Mouse (Mus musculus): ENCODE data around the gene Gpx3.

Gpx3 gene

DNA sequence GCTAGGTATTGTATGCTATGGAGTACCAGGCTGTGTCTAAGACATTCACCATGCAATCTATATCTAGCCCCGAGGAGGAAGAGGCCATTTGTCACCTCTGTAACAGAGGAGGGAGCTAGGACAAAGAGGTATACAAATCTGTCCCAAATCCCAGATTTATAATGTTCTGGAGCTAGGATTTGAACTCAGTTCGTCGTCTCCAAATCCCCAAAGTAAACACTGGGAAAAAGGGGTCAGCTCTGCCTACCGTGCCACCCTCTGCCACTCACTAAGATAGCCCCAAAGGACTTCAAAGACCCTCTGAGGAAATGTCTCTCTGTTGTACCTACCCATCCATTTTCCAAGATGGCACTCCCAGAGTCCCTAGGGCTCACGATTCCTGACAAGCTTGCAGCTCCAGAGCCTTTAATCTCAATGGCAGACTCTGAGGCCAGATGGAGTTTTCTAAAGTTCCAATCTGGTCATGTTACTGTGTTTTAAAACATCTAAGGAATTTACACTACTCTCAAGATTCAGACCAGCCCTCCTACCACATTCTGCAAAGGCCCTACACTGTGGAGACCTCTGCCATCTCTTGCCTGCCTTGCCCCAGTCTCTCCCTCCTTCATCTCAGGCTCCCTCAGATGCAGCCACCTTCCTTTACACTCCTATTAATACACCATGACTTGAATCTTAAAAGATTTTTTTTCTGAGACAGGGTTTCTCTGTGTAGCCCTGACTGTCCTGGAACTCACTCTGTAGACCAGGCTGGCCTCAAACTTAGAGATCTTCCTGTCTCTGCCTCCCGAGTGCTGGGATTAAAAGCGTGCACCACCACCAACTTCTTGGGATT is 9.6 kb downstream of the Gpx3 start:
- in situ Hi-C loops (cut with MboI) = no loop called here

DNA sequence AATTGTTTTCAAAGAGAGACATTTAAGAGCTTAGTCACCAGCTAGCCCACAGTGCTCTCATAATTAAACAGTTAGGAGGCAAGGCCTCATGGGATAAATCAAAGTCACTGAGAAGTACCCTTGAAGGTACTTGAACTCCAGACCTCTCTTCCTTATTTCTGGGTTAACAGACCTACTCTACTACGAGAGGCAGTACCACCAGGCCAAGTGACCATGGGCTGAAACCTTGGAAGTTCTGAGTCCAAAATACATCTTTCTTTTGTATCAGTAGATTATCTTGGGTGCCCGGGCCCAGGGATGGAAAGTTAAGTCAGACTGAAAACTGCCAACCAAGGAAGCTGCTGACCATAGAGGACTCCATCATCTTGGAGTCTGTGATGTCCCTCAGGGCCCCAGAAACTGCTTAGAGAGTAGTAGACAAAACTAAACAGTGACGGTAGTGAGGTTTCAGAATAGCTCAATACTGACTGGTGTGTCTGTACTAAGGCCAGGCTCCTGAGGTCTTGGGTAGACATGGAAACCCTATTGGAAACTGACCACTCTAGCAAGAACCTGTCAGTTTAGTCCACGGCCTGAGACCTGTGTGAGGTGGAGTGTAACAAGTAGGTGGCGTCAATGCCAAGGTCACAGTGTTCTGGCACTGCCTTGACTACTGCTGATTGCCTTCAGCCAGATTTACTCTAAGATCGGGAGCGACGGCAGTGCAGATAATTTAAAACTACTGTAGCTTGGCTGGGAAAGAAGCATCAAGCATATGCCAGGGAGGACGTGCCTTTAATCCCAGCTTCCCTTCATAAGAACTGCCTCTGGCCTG is 10.5 kb downstream of the Gpx3 start:
- in situ Hi-C loops (cut with MboI) = no loop called here

DNA sequence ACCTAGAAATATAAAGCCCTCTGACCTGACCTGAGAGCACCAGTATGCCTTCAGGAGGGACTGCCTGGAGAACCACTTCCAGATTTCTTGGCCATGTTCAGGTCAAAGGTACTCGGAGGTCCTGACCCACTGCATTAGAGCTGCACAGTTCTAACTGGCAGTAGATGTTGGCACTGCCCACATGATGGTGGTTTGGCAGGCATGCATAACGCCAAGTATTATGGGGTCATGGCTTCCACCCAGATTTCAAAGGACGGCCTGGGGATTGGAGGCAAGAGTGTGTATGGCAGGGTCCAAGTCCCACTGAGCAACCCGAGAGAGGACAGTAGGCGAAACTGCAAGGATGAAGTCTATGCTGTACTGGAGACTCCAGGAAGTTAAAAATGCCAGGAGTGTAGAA is 11.6 kb downstream of the Gpx3 start:
- in situ Hi-C loops (cut with MboI) = no loop called here

DNA sequence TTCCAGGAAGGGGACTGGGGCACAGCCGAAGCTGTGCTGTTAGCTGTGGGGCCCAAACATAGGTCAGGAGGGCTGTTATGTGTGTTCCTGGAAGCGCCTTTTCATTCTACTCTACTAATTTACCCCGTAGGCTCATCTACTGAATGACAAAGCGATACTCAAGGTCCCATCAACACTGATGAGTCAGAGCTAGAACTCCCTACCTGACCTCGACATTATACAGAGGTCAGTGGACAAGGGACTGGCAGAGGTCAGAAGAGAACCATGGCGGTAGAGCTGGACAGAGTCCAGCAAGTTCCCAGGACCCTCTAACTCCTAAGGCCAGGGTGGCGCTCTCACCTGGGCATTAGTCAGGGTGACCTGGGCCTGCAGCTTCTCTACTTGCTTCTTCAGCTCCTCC is 15.2 kb downstream of the Gpx3 start:
- in situ Hi-C loops (cut with MboI) = no loop called here

DNA sequence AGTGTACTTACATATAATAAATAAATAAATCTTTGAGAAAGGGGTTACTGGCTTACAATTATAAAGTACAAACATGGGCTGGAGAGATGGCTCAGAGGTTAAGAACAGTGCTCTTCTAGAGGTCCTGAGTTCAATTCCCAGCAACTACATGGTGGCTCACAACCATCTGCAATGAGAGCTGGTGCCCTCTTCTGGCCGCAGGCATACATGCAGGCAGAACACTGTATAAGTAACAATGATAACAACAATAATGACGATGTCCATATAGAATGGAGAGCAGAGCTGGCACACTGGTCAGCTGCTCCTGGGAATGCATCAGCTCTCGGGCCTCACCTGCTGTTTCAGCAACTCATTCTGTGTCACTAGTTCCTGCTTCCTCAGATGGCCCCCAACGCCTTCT is 16.0 kb downstream of the Gpx3 start:
- in situ Hi-C loops (cut with MboI) = no loop called here

DNA sequence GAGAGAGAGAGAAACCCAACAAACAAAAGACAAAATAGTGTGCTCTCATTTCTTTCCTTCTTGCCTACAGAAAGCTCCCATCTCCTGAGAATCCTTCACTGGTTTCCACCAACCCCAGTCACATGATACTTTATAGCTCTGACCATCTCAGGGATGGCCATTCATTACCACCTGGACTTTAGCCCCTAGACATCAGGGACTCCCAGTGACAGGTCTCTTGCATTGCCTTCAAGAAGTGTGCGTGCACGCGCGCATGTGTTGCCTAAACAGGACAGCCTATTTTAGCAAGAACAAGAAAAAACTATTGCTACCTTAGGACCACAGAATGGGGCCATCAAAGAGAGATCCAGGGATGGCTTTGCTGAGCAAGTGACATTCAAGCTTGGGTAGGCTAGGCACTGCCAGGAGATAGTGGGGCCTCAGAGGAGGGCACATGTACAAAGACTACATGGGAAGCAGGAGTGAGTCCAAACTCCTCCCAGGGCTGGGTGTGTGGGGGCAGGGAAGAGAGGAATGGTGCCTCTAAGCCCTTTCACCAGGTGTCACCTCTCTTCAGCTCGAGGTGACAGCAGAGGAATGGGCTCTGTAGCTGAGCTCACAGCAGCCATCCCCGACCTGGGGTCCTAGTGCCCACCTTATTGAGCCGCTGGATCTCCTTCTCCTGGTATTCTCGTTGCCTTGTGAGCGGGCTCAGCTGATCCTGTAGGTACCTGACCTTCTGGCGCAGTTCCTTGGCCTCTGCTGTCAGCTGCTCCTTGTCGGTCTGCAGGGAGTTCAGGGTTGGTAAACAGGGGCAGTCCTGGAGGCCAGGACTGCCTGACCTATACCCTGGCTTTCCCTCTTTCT is 18.1 kb downstream of the Gpx3 start:
- in situ Hi-C loops (cut with MboI) = no loop called here

DNA sequence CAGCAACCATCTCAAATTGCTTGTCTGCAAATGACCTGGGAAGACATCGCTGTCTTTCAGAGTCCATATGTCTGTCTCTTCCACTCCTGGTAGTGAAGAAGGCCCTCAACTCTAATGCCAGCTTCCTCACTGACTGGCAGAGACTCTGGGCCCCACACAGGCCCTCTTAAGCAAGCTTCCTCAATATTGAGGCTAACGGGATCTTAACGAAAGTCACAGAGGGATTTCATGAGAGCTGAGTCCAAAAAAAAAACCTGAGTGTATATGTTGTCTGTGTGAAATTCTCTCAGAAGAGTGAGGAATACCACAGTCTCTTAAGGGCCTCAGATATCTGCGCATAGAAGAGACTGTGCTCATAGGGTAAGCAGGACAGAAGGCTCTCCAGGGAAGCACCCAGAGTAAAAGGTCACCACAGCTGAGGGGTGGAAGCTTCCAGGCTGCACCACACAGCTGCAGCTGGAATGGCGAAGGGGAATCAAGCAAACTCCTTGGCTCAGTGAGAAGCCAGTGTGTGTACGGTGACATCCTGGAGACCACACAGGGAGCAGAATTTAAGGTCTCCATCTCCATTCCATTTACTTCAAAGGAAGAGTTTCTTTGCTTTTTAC is 18.8 kb downstream of the Gpx3 start:
- in situ Hi-C loops (cut with MboI) = no loop called here

DNA sequence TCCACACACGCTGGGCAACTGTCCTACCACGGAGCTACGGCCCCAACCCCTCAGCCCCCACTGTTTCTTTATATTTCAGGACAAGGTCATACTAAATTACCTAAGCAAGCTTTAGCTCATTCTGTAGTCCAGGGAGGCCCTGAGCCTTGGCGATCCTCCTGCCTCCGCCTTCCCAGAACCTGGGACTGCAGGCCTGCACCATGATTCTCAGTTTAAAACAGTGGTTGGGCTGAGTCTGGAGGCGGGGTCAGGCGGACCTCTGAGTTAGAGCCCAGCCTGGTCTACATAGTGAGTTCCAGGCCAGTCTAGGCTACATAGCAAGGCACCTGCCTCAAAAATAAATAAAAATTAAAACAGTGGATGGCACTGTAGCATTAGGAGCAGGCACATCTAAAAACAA is 19.5 kb downstream of the Gpx3 start:
- in situ Hi-C loops (cut with MboI) = no loop called here

DNA sequence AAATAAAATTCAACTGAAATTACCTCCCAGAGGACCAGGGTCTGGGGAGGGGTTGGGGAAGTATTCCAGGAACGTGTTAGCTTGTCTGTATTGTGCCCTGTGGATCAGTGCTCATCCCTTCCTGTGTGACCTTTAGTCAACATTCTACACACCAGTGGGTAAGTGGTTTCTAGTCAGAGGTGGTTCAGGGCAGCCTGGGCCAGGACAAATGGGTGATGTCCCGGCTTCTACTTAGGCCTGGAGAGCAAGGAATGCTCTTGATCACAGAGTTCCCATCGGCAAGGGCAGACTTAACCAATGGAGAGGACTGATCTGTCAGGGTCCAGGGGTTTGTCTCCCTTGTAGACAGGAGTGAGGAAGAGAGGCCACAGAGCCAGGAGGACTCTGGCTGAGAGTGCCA is 20.2 kb downstream of the Gpx3 start:
- in situ Hi-C loops (cut with MboI) = no loop called here

DNA sequence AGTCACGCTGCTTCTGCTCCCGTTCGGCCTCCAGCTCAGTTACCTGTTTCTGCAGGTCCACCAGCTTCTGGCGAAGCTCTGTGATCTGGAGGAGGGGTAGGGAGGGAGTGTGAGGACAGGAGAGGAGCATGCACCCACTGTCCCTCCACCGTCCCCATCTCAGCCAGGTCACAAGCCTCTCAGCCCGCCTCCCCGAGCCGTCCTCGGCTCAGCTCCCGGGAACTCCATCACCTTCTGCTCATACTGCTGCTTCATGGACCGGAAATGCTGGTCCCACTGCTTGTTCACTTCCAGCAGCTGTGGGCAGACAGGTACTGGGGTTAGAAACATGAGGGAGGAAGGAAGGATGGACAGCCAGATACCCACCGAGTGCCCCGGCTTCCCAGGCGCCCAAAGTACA is 21.9 kb downstream of the Gpx3 start:
- in situ Hi-C loops (cut with MboI) = no loop called here

DNA sequence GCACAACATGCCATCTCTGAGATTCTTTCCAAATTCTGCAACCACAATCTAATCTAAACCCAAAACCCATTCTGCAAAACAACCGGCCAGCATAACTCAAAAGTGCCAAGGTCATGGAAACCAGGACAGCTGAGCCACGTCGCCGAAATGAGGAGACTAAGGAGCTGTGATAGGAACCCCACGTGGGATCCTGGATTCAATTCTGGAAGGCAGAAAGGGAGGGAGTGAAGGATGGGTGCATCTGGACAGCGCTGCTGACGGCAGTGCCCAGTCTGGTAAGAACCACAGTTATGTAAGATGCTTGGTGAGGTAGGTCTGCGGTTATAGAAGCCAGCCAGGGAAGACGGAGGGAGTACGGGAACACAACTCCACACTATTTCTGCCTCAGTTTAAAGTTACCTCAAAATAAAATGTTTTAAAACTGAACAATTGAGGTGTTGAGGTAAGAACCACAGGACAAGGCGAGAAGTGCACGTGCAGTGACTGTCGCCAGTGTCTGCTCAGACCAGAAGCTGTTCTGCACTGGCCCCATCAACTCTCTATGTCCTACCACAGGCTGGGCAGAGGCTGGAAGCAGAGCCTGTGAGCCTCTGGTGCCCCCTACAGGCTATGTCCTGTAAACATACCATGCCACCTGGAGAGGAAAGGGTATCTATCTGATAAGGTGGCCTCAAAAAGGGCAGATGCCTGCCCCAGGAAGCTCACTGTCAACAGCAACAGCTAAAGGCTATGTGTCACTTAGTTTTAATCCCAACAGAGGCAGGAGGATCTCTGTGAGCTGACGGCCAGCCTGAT is 25.3 kb downstream of the Gpx3 start:
- in situ Hi-C loops (cut with MboI) = loop anchor here (5.0 kb wide), 1 partner anchor 45 kb away; no protein-coding TSS in a partner anchor

DNA sequence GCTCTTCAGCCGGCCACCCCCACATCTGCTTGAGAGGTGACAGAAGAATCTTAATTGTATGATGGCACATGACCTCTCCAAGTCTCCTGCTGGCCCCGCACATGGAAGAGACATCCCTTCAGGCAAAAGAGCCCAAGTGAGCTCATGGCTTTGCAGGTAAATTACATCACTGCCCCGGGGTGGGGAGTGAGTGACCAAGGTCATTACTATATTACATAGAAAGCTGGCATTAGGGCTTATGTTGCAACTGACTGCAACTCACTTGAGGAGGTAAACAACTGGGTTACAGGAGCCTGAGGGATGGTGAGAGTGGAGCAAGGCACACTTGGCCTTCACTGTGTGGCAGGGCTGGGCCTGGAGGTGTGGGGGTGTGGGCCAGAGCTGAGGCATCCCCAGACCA is 26.0 kb downstream of the Gpx3 start:
- in situ Hi-C loops (cut with MboI) = loop anchor here (5.0 kb wide), 1 partner anchor 46 kb away; no protein-coding TSS in a partner anchor

DNA sequence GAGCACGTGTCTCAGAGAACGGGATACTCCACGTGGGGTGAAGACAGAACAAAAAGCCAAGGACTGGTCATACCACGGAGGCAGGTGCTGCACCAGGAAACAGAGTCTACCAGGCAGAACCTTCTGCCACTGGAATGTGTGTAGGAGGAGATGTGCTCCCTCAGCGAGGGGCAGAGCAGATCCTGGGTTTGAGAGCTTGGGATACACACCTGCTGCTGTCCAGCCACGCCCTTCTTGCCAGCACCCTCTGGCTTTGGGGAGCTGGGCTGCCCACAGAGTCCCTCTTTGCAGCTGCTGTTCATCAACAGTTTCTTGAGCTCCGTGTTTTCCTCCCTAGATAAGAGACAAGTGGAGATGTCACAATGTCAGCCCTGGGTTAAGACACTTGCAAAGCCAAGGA is 26.6 kb downstream of the Gpx3 start:
- in situ Hi-C loops (cut with MboI) = loop anchor here (5.0 kb wide), 1 partner anchor 47 kb away; no protein-coding TSS in a partner anchor

DNA sequence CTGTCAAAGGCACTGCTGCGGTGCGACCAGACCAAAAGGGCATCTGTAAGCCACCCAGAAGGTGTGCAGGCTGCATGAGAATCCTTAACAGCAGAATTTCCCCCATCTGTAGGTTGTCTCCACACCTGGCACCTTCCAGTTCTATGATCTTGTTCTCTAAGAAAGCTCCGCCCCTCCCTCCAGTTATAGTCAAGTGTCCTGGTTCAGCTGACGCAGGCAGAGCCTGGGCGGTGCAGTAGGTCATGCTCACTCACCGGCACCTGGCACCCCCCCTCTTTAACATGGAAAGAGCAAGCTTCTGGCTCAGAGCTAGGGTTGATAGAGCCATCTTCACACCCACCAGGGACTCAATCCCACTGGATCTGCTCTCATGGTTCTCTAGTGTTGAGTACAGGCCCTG is 27.0 kb downstream of the Gpx3 start:
- in situ Hi-C loops (cut with MboI) = loop anchor here (5.0 kb wide), 1 partner anchor 47 kb away; no protein-coding TSS in a partner anchor

DNA sequence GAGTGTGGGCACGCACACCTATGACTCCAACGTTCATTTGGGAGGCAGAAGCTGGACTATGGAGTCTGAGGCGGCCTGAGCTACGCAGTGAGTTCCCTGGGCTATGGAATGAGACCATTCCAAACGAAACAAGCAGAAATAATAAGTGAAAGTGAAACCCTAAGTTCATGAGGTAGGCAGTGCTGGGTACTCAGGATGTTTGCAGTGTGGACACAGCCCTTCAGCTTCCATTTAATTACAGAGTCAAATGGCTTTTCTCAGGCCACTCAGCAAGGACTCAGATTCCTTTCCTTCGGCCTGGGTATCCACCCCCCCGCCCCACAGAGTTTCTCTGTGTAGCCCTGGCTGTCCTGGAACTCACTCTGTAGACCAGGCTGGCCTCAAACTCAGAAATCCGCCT is 27.5 kb downstream of the Gpx3 start:
- in situ Hi-C loops (cut with MboI) = loop anchor here (5.0 kb wide), 2 partner anchors 43 to 47 kb away; no protein-coding TSS in a partner anchor

DNA sequence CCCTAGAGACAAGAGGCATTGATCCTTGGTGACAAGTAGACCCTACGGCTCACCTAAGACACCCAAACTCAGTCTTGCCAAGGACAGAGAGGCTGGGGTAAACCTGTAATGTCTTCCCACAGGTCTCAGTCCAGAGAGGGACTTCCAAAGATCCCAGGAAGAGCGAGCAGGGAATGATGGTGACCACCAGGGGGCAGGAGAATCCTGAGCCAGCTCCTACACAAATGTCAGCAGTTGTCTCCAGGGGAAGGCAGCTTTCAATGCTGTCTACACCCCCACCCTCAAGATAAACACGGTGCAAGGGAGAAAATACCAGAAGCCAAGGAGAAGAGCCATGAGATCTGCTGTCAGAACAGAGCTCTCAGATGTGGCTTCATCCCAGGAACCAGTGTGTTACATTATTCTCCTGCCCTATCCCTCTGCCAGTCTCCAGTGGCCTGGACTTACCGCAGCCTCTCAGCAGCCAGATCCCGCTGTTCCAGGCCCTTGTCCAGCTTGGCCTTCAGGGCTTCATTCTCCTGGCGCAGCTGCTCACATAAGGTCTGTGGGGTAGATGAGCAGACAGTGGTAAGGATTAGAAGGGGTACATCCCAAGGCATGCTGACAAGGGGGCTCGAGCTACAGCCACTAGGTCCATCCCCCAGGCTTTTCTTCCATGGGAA is 28.2 kb downstream of the Gpx3 start:
- in situ Hi-C loops (cut with MboI) = loop anchor here (5.0 kb wide), 1 partner anchor 42 kb away; no protein-coding TSS in a partner anchor

DNA sequence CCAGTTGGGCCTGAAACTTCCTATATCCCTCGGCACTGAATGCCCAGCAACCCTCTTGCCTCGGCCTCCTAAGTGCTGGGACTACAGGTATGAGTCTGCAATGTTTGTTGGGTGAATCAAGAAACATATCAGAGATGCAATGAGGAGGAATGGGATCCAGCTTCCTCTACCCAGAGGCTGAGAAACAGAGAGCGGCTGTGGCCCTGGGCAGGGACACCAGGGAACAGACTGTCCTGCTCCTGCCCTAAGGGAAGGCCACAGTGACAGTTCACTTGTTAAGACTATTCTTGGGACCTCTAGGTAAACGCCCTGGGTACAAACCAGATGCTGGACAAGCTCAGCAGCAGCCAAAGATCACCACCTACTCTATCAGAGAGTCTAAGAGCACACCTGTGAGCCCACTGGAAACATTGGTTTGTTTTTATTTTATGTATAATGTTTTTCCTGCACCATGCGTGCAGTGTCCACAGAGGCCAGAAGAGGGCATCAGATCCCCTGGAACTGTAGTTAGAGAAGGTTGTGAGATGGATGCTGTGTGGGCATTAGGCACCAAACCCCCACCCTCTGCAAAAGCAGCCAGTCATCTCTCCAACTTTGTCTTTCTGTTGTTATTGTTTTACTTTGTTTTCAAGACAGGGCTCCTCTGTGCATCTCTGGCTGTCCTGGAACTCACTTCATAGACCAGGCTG is 29.3 kb downstream of the Gpx3 start:
- in situ Hi-C loops (cut with MboI) = loop anchor here (5.0 kb wide), 1 partner anchor 41 kb away; no protein-coding TSS in a partner anchor

DNA sequence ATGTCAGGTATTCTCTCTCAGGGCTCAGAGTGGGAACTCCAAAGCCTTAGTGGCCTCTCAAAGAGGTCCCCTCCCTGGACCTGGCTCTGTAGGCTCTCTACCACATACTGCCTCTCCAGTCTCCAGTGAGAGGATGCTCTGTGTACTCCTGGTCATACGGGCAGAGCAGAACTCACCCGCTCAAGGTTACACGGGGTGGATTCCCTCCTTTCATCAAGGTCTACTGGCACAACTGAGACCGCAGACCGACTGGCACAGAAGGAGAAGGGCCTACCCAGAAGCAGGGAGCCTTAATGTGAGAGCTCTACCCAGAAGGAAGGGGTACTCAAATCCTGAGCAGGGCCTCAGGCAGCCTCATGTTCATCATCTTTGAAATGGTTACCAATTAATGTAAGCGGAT is 30.3 kb downstream of the Gpx3 start:
- in situ Hi-C loops (cut with MboI) = loop anchor here (5.0 kb wide), 1 partner anchor 40 kb away; no protein-coding TSS in a partner anchor

DNA sequence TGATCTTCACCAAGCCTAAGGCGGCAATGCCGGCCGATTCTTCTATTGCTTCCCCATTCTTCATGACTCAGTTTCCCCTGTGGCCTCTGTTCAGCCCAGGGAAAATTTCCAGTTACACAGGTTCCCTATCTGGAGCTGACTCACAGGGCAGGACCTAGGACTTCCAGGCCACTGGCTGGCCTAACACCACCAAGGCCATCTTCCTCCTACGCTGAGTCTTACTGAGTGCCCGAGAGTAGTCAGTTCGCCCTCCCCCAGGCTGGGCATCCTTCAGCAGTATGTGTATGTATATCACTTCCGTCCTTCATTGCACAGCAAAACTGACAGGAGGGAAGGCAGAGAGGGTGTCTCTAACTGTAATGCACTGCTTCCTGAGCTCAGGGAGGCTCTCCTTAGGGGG is 31.9 kb downstream of the Gpx3 start:
- in situ Hi-C loops (cut with MboI) = loop anchor here (5.0 kb wide), 1 partner anchor 38 kb away; no protein-coding TSS in a partner anchor
